Mouse (Mus musculus) limb, embryonic 11.5 days (tissue): ENCODE results near the gene Socs3. TPM values are rescaled to one million over a fixed set of nuclear protein-coding genes. Genes with fewer than 3 reads are reported as not detected.

Experiments used
- ATAC-seq: fragments of 200-750 bp; cut with Nextera tagmentation; 2 replicates; pipeline ENCODE4 v1.8.0; 2017; ENCODE audit warnings: low read depth; ENCODE audit not compliant: insufficient number of reproducible peaks, low FRiP score, low TSS enrichment
- DNase-seq: peaks from one replicate; pipeline ENCODE4 v3.0.0-alpha.2; 2015; ENCODE audit warnings: low spot score
- H3K27ac ChIP-seq: fragments of 300-500 bp; sonication (generic); replicated peaks from 2 replicates; pipeline ENCODE4 v1.5.1; 2014; ENCODE audit warnings: low read depth, mild to moderate bottlenecking, low read length
- H3K27me3 ChIP-seq: fragments of 300-500 bp; sonication (generic); 2 replicates; pipeline ENCODE4 v1.6.1; 2014; ENCODE audit warnings: mild to moderate bottlenecking, low read length, mixed read lengths; ENCODE audit not compliant: control insufficient read depth, insufficient read depth
- H3K36me3 ChIP-seq: fragments of 300-500 bp; sonication (generic); 2 replicates; pipeline ENCODE4 v1.6.1; 2014; ENCODE audit warnings: mild to moderate bottlenecking, low read length, moderate library complexity, mixed read lengths; ENCODE audit not compliant: control insufficient read depth, insufficient read depth
- H3K4me1 ChIP-seq: fragments of 300-500 bp; sonication (generic); 2 replicates; pipeline ENCODE4 v1.6.1; 2014; ENCODE audit warnings: low read length, mixed read lengths; ENCODE audit not compliant: control insufficient read depth, insufficient read depth
- H3K4me2 ChIP-seq: fragments of 300-500 bp; sonication (generic); 2 replicates; pipeline ENCODE4 v1.6.1; 2014; ENCODE audit warnings: low read depth, mild to moderate bottlenecking, moderate library complexity; ENCODE audit not compliant: severe bottlenecking
- H3K4me3 ChIP-seq: fragments of 300-500 bp; sonication (generic); 2 replicates; pipeline ENCODE4 v1.5.1; 2014; ENCODE audit warnings: low read depth, low read length
- H3K9ac ChIP-seq: fragments of 300-500 bp; sonication (generic); 2 replicates; pipeline ENCODE4 v1.6.1; 2014; ENCODE audit warnings: mild to moderate bottlenecking, low read length
- H3K9me3 ChIP-seq: fragments of 300-500 bp; sonication (generic); 2 replicates; pipeline ENCODE4 v1.6.1; 2016; ENCODE audit warnings: low read length; ENCODE audit not compliant: control insufficient read depth
- WGBS: fragments of 180-500 bp; shearing (Covaris S2); extraction: QIAGEN DNeasy Blood & Tissue Kit; methylation state at CpG from one replicate; pipeline ENCODE4 v1.1.7; 2014; 5-methylcytosine and 5-hydroxymethylcytosine counted together
- polyA plus RNA-seq: library from polyadenylated mRNA; unstranded; fragments of >200 nt; fragmentation: Nextera tagmentation; extraction: Ambion mirVana; gene quantifications from 2 replicates; pipeline ENCODE4 v1.2.1, GENCODE M21; 2014

Gene Socs3
- polyA plus RNA-seq, 1 experiment from 2014 or later = 5.4 TPM

- DNase-seq (no peak), ATAC-seq (no peak)
- Histone ChIP-seq H3K4me1 (peaks cover 12% of the 10 kb centered on the region), H3K27ac (no peak overlapping the region), H3K27me3 (no peaks in the 10 kb centered on the region; the same call in 1 of the 2 replicates), H3K9me3 (no peaks in the 10 kb centered on the region), H3K4me3 (no peak overlapping the region), H3K36me3 (no peaks in the 10 kb centered on the region), H3K9ac (no peak overlapping the region), H3K4me2 (no peak overlapping the region)
- WGBS = 73% methylated on average over 10 of the region's 10 CpGs
Measured at GRCm38 (mm10) chr11:117946996-117947419, 22.8 kb downstream of the Socs3 start.

GRCm38 (mm10) chr11:117946195-117946979, 23.5 kb downstream of the Socs3 start:
- Histone ChIP-seq H3K27me3 (no peaks in the 10 kb centered on the region; the same call in 1 of the 2 replicates), H3K4me3 (no peak overlapping the region), H3K27ac (no peak overlapping the region), H3K36me3 (no peaks in the 10 kb centered on the region), H3K4me2 (no peak overlapping the region), H3K9me3 (no peaks in the 10 kb centered on the region), H3K9ac (no peak overlapping the region), H3K4me1 (peaks cover 7% of the 10 kb centered on the region)
- no peak for DNase-seq
- no peak for ATAC-seq
- WGBS = 75% methylated on average over 11 of the region's 11 CpGs

GRCm38 (mm10) chr11:117941848-117942247, 28.0 kb downstream of the Socs3 start:
- Histone ChIP-seq H3K4me3 (no peak overlapping the region), H3K4me1 (peaks cover 11% of the 10 kb centered on the region), H3K9me3 (no peaks in the 10 kb centered on the region), H3K4me2 (no peak overlapping the region), H3K36me3 (no peaks in the 10 kb centered on the region), H3K9ac (no peak overlapping the region), H3K27me3 (no peaks in the 10 kb centered on the region), H3K27ac (no peak overlapping the region)
- no peak for DNase-seq
- 29% methylated on average over 4 of the region's 4 CpGs for WGBS
- no peak for ATAC-seq

GRCm38 (mm10) chr11:117941325-117941834, 28.5 kb downstream of the Socs3 start:
- no peaks in the 10 kb centered on the region for H3K36me3 ChIP-seq
- H3K27ac ChIP-seq = no peak overlapping the region
- DNase-seq (no peak), ATAC-seq (no peak)
- H3K9me3 ChIP-seq = no peaks in the 10 kb centered on the region
- H3K4me1 ChIP-seq = peaks cover 14% of the 10 kb centered on the region
- WGBS = 86% methylated on average over 8 of the region's 8 CpGs
- H3K27me3 ChIP-seq = no peaks in the 10 kb centered on the region
- no peak overlapping the region for H3K4me3 ChIP-seq
- no peak overlapping the region for H3K9ac ChIP-seq
- H3K4me2 ChIP-seq = no peak overlapping the region

GRCm38 (mm10) chr11:117940881-117941280, 29.0 kb downstream of the Socs3 start:
- H3K9me3 ChIP-seq = no peaks in the 10 kb centered on the region
- no peak overlapping the region for H3K4me2 ChIP-seq
- ATAC-seq (no peak), DNase-seq (no peak)
- H3K27me3 ChIP-seq = no peaks in the 10 kb centered on the region
- no peak overlapping the region for H3K4me3 ChIP-seq
- H3K4me1 ChIP-seq = peaks cover 19% of the 10 kb centered on the region
- WGBS = 96% methylated on average over 6 of the region's 6 CpGs
- no peak overlapping the region for H3K27ac ChIP-seq
- no peaks in the 10 kb centered on the region for H3K36me3 ChIP-seq
- H3K9ac ChIP-seq = no peak overlapping the region

GRCm38 (mm10) chr11:117939741-117940285, 30.0 kb downstream of the Socs3 start:
- 3% methylated on average over 7 of the region's 7 CpGs for WGBS
- H3K4me3 ChIP-seq = no peak overlapping the region
- 0 out of 2 replicates have a peak overlapping the region, but pooled peaks have one; percentile 36 for H3K27ac ChIP-seq
- no peaks in the 10 kb centered on the region for H3K36me3 ChIP-seq
- H3K4me1 ChIP-seq = peaks cover 28% of the 10 kb centered on the region
- peak; percentile 48; the same call in 1 of the 2 replicates for ATAC-seq
- DNase-seq = peak; percentile 64
- H3K9me3 ChIP-seq = no peaks in the 10 kb centered on the region
- no peaks in the 10 kb centered on the region for H3K27me3 ChIP-seq
- H3K4me2 ChIP-seq = no peak overlapping the region; the same call in 1 of the 2 replicates
- H3K9ac ChIP-seq = peak overlapping the region; percentile 27; the same call in 1 of the 2 replicates

- no peaks in the 10 kb centered on the region for H3K9me3 ChIP-seq
- 52% methylated on average over 4 of the region's 4 CpGs for WGBS
- H3K4me2 ChIP-seq = no peak overlapping the region; the same call in 1 of the 2 replicates
- no peaks in the 10 kb centered on the region for H3K27me3 ChIP-seq
- DNase-seq (no peak), ATAC-seq (no peak)
- H3K4me3 ChIP-seq = no peak overlapping the region
- H3K4me1 ChIP-seq = peaks cover 34% of the 10 kb centered on the region
- no peaks in the 10 kb centered on the region for H3K36me3 ChIP-seq
- no peak overlapping the region for H3K9ac ChIP-seq
- H3K27ac ChIP-seq = no peak overlapping the region
Measured at GRCm38 (mm10) chr11:117939004-117939730, 30.7 kb downstream of the Socs3 start.

GRCm38 (mm10) chr11:117936202-117936601, 33.6 kb downstream of the Socs3 start:
- no peak overlapping the region for H3K27ac ChIP-seq
- whole genome bisulfite sequencing = 51% methylated on average over 8 of the region's 8 CpGs
- 0 out of 2 replicates have a peak, but pooled peaks cover 4% of the 10 kb centered on the region for H3K27me3 ChIP-seq
- no peak overlapping the region for H3K4me3 ChIP-seq
- H3K36me3 ChIP-seq = no peaks in the 10 kb centered on the region
- no peak for DNase-seq
- H3K4me1 ChIP-seq = peaks cover 53% of the 10 kb centered on the region
- H3K9ac ChIP-seq = no peak overlapping the region
- H3K4me2 ChIP-seq = no peak overlapping the region
- H3K9me3 ChIP-seq = no peaks in the 10 kb centered on the region
- no peak for ATAC-seq
